Mouse (Mus musculus) MEL (cell line): ENCODE results near the gene Cdkal1. TPM values are rescaled to one million over a fixed set of nuclear protein-coding genes. Genes with fewer than 3 reads are reported as not detected.

ENCODE experiments used
- DNase-seq: peaks from one replicate; pipeline ENCODE4 v3.0.0; 2011; ENCODE audit warnings: low read depth, low spot score
- H3K27ac ChIP-seq: 2 replicates; pipeline ENCODE4 v1.5.1; 2012; ENCODE audit warnings: low read depth, mild to moderate bottlenecking, control low read depth, low read length, moderate library complexity; ENCODE audit not compliant: control insufficient read depth
- H3K27me3 ChIP-seq, 2 experiments: fragments of 150-350 bp in 1 of 2; sonication (generic) in 1 of 2; 2 replicates each; pipeline ENCODE4 v1.6.1; 2012; ENCODE audit warnings: low read length in 2 of 2, mild to moderate bottlenecking in 2 of 2, improper control_type of control experiment in 1 of 2, moderate library complexity in 1 of 2; ENCODE audit not compliant: insufficient read depth in 2 of 2, control insufficient read depth in 1 of 2
- H3K36me3 ChIP-seq, 2 experiments: 2 replicates each; pipeline ENCODE4 v1.6.1; 2012 to 2014; ENCODE audit warnings: low read length in 2 of 2, improper control_type of control experiment in 1 of 2, inconsistent platforms in 1 of 2, mild to moderate bottlenecking in 1 of 2; ENCODE audit not compliant: insufficient read depth in 2 of 2, control insufficient read depth in 1 of 2
- H3K4me1 ChIP-seq, 2 experiments: fragments of 150-350 bp in 1 of 2; sonication (generic) in 1 of 2; 2 replicates each; pipeline ENCODE4 v1.6.1; 2012; ENCODE audit warnings: low read length in 2 of 2, improper control_type of control experiment in 1 of 2, mild to moderate bottlenecking in 1 of 2; ENCODE audit not compliant: insufficient read depth in 2 of 2, control insufficient read depth in 1 of 2
- H3K4me3 ChIP-seq, 2 experiments: fragments of 150-350 bp in 1 of 2; sonication (generic) in 1 of 2; 2 replicates each; pipeline ENCODE4 v1.5.1; 2012; ENCODE audit warnings: low read depth in 2 of 2, low read length in 2 of 2, mild to moderate bottlenecking in 2 of 2, moderate library complexity in 2 of 2, control low read depth in 1 of 2, improper control_type of control experiment in 1 of 2; ENCODE audit not compliant: control insufficient read depth in 1 of 2, insufficient read depth in 1 of 2
- H3K79me2 ChIP-seq: 2 replicates; pipeline ENCODE4 v1.6.1; 2012; ENCODE audit warnings: mild to moderate bottlenecking, low read length, moderate library complexity; ENCODE audit not compliant: control insufficient read depth, poor library complexity, insufficient read depth
- H3K9ac ChIP-seq: 2 replicates; pipeline ENCODE4 v1.6.1; 2012; ENCODE audit warnings: low read depth, mild to moderate bottlenecking, control low read depth, low read length, moderate library complexity; ENCODE audit not compliant: control insufficient read depth, poor library complexity, severe bottlenecking
- H3K9me3 ChIP-seq: fragments of 150-350 bp; sonication (generic); replicated peaks from 2 replicates; pipeline ENCODE4 v1.6.1; 2012; ENCODE audit warnings: mild to moderate bottlenecking, low read length, improper control_type of control experiment, moderate library complexity; ENCODE audit not compliant: insufficient read depth
- BHLHE40 ChIP-seq: IDR thresholded peaks from 2 replicates; pipeline ENCODE4 v1.6.1; 2012; ENCODE audit warnings: low read depth, mild to moderate bottlenecking, inconsistent platforms, low read length, improper control_type of control experiment, borderline replicate concordance
- CHD2 ChIP-seq: IDR thresholded peaks from 2 replicates; pipeline ENCODE4 v1.6.1; 2011; ENCODE audit warnings: low read length, improper control_type of control experiment
- CTCF ChIP-seq, 3 experiments: IDR thresholded peaks in 2 of 3; conservative IDR thresholded peaks in 1 of 3; 2 replicates each; pipeline ENCODE4 v1.5.1; 2011 to 2012; ENCODE audit warnings: low read length in 3 of 3, low read depth in 2 of 3, mild to moderate bottlenecking in 2 of 3, improper control_type of control experiment in 1 of 3, inconsistent platforms in 1 of 3, mixed read lengths in 1 of 3, moderate library complexity in 1 of 3; ENCODE audit not compliant: control insufficient read depth in 1 of 3, insufficient read depth in 1 of 3, poor library complexity in 1 of 3, severe bottlenecking in 1 of 3
- GABPA ChIP-seq: IDR thresholded peaks from 2 replicates; pipeline ENCODE4 v1.6.1; 2012; ENCODE audit warnings: low read depth, mild to moderate bottlenecking, inconsistent platforms, low read length, improper control_type of control experiment, moderate library complexity
- GATA1 ChIP-seq: IDR thresholded peaks from 2 replicates; pipeline ENCODE4 v1.6.1; 2011; ENCODE audit warnings: low read depth, low read length, improper control_type of control experiment
- HCFC1 ChIP-seq: IDR thresholded peaks from 2 replicates; pipeline ENCODE4 v1.6.1; 2012; ENCODE audit warnings: low read depth, mild to moderate bottlenecking, inconsistent platforms, low read length, improper control_type of control experiment, moderate library complexity
- KAT2A ChIP-seq: conservative IDR thresholded peaks from 2 replicates; pipeline ENCODE4 v1.6.1; 2012; ENCODE audit warnings: low read depth, low read length, improper control_type of control experiment, inconsistent platforms
- MAFK ChIP-seq: IDR thresholded peaks from 2 replicates; pipeline ENCODE4 v1.6.1; 2011; ENCODE audit warnings: low read depth, mild to moderate bottlenecking, low read length, improper control_type of control experiment, borderline replicate concordance
- MAX ChIP-seq: IDR thresholded peaks from 2 replicates; pipeline ENCODE4 v1.6.1; 2011; ENCODE audit warnings: low read length, improper control_type of control experiment
- MAZ ChIP-seq: IDR thresholded peaks from 2 replicates; pipeline ENCODE4 v1.6.1; 2012; ENCODE audit warnings: low read depth, mild to moderate bottlenecking, inconsistent platforms, low read length, improper control_type of control experiment
- MEF2A ChIP-seq: IDR thresholded peaks from 2 replicates; pipeline ENCODE4 v1.6.1; 2014; ENCODE audit warnings: low read depth, mild to moderate bottlenecking, inconsistent platforms, low read length, improper control_type of control experiment; ENCODE audit not compliant: poor library complexity, insufficient replicate concordance, severe bottlenecking; ENCODE audit errors: extremely low read depth
- MYB ChIP-seq: IDR thresholded peaks from 2 replicates; pipeline ENCODE4 v1.6.1; 2011; ENCODE audit warnings: mild to moderate bottlenecking, low read depth, low read length, improper control_type of control experiment
- NELFE ChIP-seq: IDR thresholded peaks from 2 replicates; pipeline ENCODE4 v1.6.1; 2011; ENCODE audit warnings: low read depth, low read length, improper control_type of control experiment
- NRF1 ChIP-seq: IDR thresholded peaks from 2 replicates; pipeline ENCODE4 v1.6.1; 2014; ENCODE audit warnings: low read depth, mild to moderate bottlenecking, inconsistent platforms, low read length, improper control_type of control experiment, moderate library complexity; ENCODE audit not compliant: poor library complexity, insufficient read depth, severe bottlenecking
- POLR2AphosphoS2 ChIP-seq: IDR thresholded peaks from 2 replicates; pipeline ENCODE4 v1.6.1; 2011; ENCODE audit warnings: low read length, improper control_type of control experiment
- SIN3A ChIP-seq: IDR thresholded peaks from 2 replicates; pipeline ENCODE4 v1.6.1; 2012; ENCODE audit warnings: low read length, improper control_type of control experiment, inconsistent platforms
- SMC3 ChIP-seq: IDR thresholded peaks from 2 replicates; pipeline ENCODE4 v1.6.1; 2011; ENCODE audit warnings: low read depth, low read length, improper control_type of control experiment
- TAL1 ChIP-seq: IDR thresholded peaks from 2 replicates; pipeline ENCODE4 v1.6.1; 2012; ENCODE audit warnings: mild to moderate bottlenecking, inconsistent platforms, low read length, moderate library complexity, mixed read lengths
- TBP ChIP-seq: IDR thresholded peaks from 2 replicates; pipeline ENCODE4 v1.8.0; 2011; ENCODE audit warnings: low read depth, low read length, improper control_type of control experiment
- TCF12 ChIP-seq: IDR thresholded peaks from 2 replicates; pipeline ENCODE4 v1.6.1; 2014; ENCODE audit warnings: low read depth, mild to moderate bottlenecking, inconsistent platforms, low read length, improper control_type of control experiment, moderate library complexity
- USF1 ChIP-seq: IDR thresholded peaks from 2 replicates; pipeline ENCODE4 v1.6.1; 2014; ENCODE audit warnings: low read depth, mild to moderate bottlenecking, inconsistent platforms, low read length, improper control_type of control experiment, moderate library complexity
- USF2 ChIP-seq, 2 experiments: IDR thresholded peaks; 2 replicates each; pipeline ENCODE4 v1.6.1; 2011 to 2012; ENCODE audit warnings: improper control_type of control experiment in 2 of 2, low read length in 2 of 2, borderline replicate concordance in 1 of 2, inconsistent platforms in 1 of 2, low read depth in 1 of 2, mild to moderate bottlenecking in 1 of 2; ENCODE audit not compliant: insufficient read depth in 1 of 2
- ZC3H11A ChIP-seq: IDR thresholded peaks from 2 replicates; pipeline ENCODE4 v1.6.1; 2012; ENCODE audit warnings: low read depth, mild to moderate bottlenecking, inconsistent platforms, low read length, improper control_type of control experiment
- ZKSCAN1 ChIP-seq: IDR thresholded peaks from 2 replicates; pipeline ENCODE4 v1.6.1; 2012; ENCODE audit warnings: low read depth, mild to moderate bottlenecking, inconsistent platforms, low read length, improper control_type of control experiment, moderate library complexity
- ZMIZ1 ChIP-seq: IDR thresholded peaks from 2 replicates; pipeline ENCODE4 v1.6.1; 2012; ENCODE audit warnings: low read depth, mild to moderate bottlenecking, inconsistent platforms, low read length, improper control_type of control experiment, moderate library complexity
- polyA plus RNA-seq, 2 experiments: library from polyadenylated mRNA; stranded (reverse) in 1 of 2; unstranded in 1 of 2; fragments of >175 nt in 1 of 2; fragments of >200 nt in 1 of 2; gene quantifications; 2 replicates each; pipeline versions ENCODE4 v1.2.1 to v1.2.4; 2012; ENCODE audit warnings: low replicate concordance in 2 of 2, low read depth in 1 of 2; ENCODE audit not compliant: insufficient read length in 2 of 2, insufficient read depth in 1 of 2, missing spikeins in 1 of 2
- total RNA-seq: library from RNA; depleted of rRNA; stranded (reverse); fragments of 300-350 nt; gene quantifications from 2 replicates; pipeline ENCODE4 v1.2.3, GENCODE M21; 2012

Cdkal1 gene
- total and polyA plus RNA-seq, 3 experiments: 10.6 to 11.0 TPM; not detected in 1

DNA sequence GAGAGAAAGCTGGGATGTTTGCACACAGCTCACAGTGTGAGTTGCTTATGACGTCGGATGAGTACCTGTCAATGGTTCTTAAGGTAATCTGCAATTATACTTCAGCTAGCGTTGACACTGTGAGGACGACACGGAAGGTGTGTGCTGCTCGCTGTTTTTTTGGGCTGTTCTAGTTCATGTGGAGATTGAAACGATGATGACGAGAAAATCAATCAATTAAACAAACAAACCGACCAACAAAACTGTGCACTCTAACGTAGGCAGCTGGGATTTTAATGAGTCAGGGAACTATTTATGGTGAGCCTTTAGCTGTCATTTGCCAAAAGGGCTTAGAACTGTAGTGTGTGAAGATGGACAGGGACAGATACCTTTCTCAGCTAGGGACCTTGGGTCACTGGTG is 494.6 kb downstream of the Cdkal1 start:
- DNase-seq: no peak
- TF ChIP-seq POLR2AphosphoS2 (no peak), TBP (no peak), USF2 (IDR thresholded peaks at IDR 0.05; ENCODE audit: borderline replicate concordance in 1 of 2, insufficient read depth in 1 of 2, low read depth in 1 of 2, low read length in 2 of 2) (no peak), KAT2A (no peak), GATA1 (no peak), SIN3A (no peak), BHLHE40 (no peak), MYB (no peak), NELFE (no peak), CTCF (IDR thresholded peaks at IDR 0.05 in 2 of 3, conservative IDR thresholded peaks at IDR 0.05 in 1 of 3; ENCODE audit: control insufficient read depth in 1 of 3, insufficient read depth in 1 of 3, low read depth in 2 of 3, low read length in 3 of 3, poor library complexity in 1 of 3, severe bottlenecking in 1 of 3) (no peak), TAL1 (no peak), CHD2 (no peak), ZKSCAN1 (no peak), ZMIZ1 (no peak), HCFC1 (no peak), TCF12 (no peak), USF1 (no peak), ZC3H11A (no peak)

GRCm38 (mm10) chr13:29359341-29359740 is 496.1 kb downstream of the Cdkal1 start:
- TF ChIP-seq USF1 (no peak), USF2 (IDR thresholded peaks at IDR 0.05; ENCODE audit: borderline replicate concordance in 1 of 2, insufficient read depth in 1 of 2, low read depth in 1 of 2, low read length in 2 of 2) (no peak), MAX (no peak), NELFE (no peak), MAFK (no peak), CHD2 (no peak), MEF2A (no peak), SMC3 (no peak), MAZ (no peak), MYB (no peak), GABPA (no peak), NRF1 (no peak)

More for the DNA sequence above, 494.6 kb downstream of the Cdkal1 start:
- H3K9ac ChIP-seq: no peak overlapping the region
- H3K4me1 ChIP-seq: peaks cover 0 to 8% of the 10 kb centered on the region in 2 experiments; a peak in 2 of 4 replicates
- no peak overlapping the region for H3K27ac ChIP-seq
- no peaks in the 10 kb centered on the region for H3K27me3 ChIP-seq
- no peaks in the 10 kb centered on the region for H3K9me3 ChIP-seq
- peaks cover 0 to 7% of the 10 kb centered on the region in 2 experiments; a peak in 2 of 4 replicates for H3K36me3 ChIP-seq
- H3K4me3 ChIP-seq: no peak overlapping the region
- no peaks in the 10 kb centered on the region for H3K79me2 ChIP-seq

More at GRCm38 (mm10) chr13:29359341-29359740, 496.1 kb downstream of the Cdkal1 start:
- DNase-seq: no peak
- no peak overlapping the region for H3K4me3 ChIP-seq
- no peaks in the 10 kb centered on the region for H3K27me3 ChIP-seq
- H3K27ac ChIP-seq: no peak overlapping the region
- peaks cover 0 to 8% of the 10 kb centered on the region in 2 experiments; a peak in 2 of 4 replicates for H3K36me3 ChIP-seq
- H3K9ac ChIP-seq: no peak overlapping the region
- peaks cover 2 to 11% of the 10 kb centered on the region in 2 experiments; a peak in 3 of 4 replicates for H3K4me1 ChIP-seq
- no peaks in the 10 kb centered on the region for H3K9me3 ChIP-seq
- no peaks in the 10 kb centered on the region for H3K79me2 ChIP-seq
